Mouse (Mus musculus): ENCODE measurements around the gene Mpp3. TPM values are rescaled to one million over a fixed set of nuclear protein-coding genes. Genes with fewer than 3 reads are reported as not detected.

Gene Mpp3
- polyA plus RNA-seq (2015; fragmentation: Nextera tagmentation; extraction: Ambion mirVana): 10.0 and 10.2 TPM in 2 replicates

DNA sequence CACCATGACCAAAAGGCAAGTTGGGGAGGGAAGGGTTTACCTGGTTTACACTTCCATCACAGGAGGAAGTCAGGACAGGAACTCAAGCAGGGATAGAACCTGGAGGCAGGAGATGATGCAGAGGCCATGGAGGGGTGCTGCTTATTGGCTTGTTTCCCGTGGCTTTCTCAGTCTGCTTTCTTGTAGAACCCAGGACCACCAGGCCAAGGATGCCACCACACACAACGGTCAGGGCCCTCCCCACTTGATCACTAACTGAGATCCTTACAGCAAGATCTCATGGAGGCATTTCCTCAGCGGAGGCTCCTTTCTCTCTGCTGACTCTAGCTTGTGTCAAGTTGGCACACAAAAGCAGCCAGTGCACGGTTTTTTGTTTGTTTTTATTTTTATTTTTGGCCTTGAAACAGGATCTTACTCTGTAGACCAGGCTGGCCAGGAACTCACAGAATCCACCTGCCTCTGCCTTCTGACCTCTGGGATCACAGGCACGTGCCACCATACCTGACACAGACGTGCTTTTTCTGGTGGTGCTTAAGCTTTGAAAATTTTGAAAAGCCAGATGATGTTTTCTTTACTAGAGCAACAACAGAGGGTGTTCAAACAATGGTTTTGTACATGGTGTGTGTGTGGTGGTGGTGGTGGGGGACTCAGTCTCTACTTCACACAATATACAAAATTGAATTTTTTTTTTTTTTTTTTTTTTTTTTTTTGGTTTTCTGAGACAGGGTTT is at the start of gene Mpp3:
Gene Mpp3, minus strand, starts transcription at position 375 of the 730 bp plus-strand sequence.
- Histone ChIP-seq H3K9me3 (no peaks in the 10 kb centered on the region), H3K27ac (no peak within 1 kb of the TSS), H3K4me1 (peaks cover 24% of the 10 kb centered on the region), H3K9ac (peak within 1 kb of the TSS; percentile 79; the same call in 1 of the 2 replicates), H3K36me3 (no peaks in the 10 kb centered on the region; the same call in 1 of the 2 replicates), H3K27me3 (0 out of 2 replicates have a peak, but pooled peaks cover 3% of the 10 kb centered on the region), H3K4me3 (peak within 1 kb of the TSS; percentile 69), H3K4me2 (replicated peaks) (peak within 1 kb of the TSS; percentile 82)
- no peak for ATAC-seq (ENCODE audit: low FRiP score, low read depth)
- WGBS: 77% methylated on average over 6 of the region's 6 CpGs

DNA sequence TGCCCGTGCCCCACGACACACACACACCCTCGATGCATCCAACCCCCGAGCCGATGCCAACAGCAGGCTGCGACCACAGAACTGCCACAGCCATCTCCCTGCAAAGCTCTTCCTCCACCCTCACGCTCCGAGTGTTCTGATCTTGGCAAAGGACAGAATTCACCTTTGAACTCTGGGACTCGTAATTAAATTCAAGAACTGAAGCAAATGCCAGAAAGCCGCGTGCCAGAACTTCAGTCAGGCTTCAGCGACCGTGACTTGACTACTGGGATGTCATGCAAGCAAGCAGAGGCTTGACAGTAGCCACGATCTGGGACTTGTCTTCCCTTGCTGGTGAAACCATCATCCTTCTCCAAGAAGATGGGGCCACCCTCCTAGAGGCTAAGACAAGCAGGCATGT is 45.5 kb upstream of the Mpp3 start:
- Histone ChIP-seq H3K4me1 (0 out of 2 replicates have a peak, but pooled peaks cover 6% of the 10 kb centered on the region), H3K9me3 (no peaks in the 10 kb centered on the region), H3K27ac (no peak overlapping the region), H3K27me3 (peaks cover 11% of the 10 kb centered on the region; the same call in 1 of the 2 replicates), H3K4me2 (replicated peaks) (no peak overlapping the region), H3K9ac (no peak overlapping the region), H3K4me3 (no peak overlapping the region), H3K36me3 (peaks cover 32% of the 10 kb centered on the region; the same call in 1 of the 2 replicates)
- WGBS: 81% methylated on average over 14 of the region's 14 CpGs
- no peak for ATAC-seq (ENCODE audit: low FRiP score, low read depth)

DNA sequence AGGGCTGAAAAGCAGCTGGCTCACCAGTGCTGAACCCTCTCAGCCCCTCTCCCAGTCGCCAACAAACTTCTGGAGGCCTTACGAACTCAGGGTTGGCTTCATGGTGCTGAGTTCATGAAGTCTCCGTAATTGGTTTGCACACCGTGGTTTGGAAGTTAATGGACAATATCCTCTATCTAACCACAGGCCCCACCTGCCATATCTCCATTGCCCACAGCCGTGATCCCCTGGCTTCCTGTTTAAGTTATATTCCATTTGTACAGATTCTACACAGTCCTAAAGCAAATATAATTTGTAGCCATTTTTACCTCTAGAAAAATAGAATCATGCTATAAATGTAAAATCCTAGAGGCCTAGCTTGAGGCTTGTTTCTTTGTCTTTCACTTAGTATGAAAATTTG is 44.5 kb upstream of the Mpp3 start:
- Histone ChIP-seq H3K9me3 (no peaks in the 10 kb centered on the region), H3K27me3 (peaks cover 11% of the 10 kb centered on the region; the same call in 1 of the 2 replicates), H3K4me3 (no peak overlapping the region), H3K36me3 (peaks cover 23% of the 10 kb centered on the region; the same call in 1 of the 2 replicates), H3K9ac (no peak overlapping the region), H3K4me2 (replicated peaks) (no peak overlapping the region), H3K27ac (no peak overlapping the region), H3K4me1 (peaks cover 11% of the 10 kb centered on the region; the same call in 1 of the 2 replicates)
- WGBS: 77% methylated on average over 5 of the region's 5 CpGs
- no peak for ATAC-seq (ENCODE audit: low FRiP score, low read depth)

DNA sequence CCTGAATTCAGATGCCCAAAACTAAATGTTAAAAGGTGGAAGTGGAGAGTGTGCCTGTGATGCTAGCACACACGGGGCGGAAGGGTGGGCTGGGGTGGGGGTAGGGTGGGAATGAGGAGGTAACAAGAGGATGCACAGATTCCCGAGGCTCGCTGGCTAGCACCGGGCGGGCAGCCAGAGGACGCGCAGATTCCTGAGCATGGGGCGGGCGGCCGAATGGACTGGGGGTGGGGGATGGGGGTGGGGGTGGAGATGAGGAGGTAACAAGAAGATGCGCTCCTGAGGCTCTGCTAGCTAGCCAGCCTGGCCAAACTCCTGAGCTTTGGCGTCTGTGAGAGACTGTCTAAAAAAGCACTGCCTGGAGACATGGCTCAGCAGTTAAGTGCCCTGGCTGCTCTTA is 42.2 kb upstream of the Mpp3 start:
- peaks cover 15% of the 10 kb centered on the region for H3K4me1 ChIP-seq
- no peak overlapping the region for H3K4me3 ChIP-seq
- H3K27ac ChIP-seq: no peak overlapping the region
- no peaks in the 10 kb centered on the region for H3K9me3 ChIP-seq
- H3K9ac ChIP-seq: no peak overlapping the region
- H3K27me3 ChIP-seq: peaks cover 11% of the 10 kb centered on the region; the same call in 1 of the 2 replicates
- peaks cover 11% of the 10 kb centered on the region; the same call in 1 of the 2 replicates for H3K36me3 ChIP-seq
- H3K4me2 ChIP-seq (replicated peaks): peak overlapping the region; percentile 38
- 4% methylated on average over 13 of the region's 13 CpGs for WGBS
- ATAC-seq (ENCODE audit: low FRiP score, low read depth): peak; percentile 66

DNA sequence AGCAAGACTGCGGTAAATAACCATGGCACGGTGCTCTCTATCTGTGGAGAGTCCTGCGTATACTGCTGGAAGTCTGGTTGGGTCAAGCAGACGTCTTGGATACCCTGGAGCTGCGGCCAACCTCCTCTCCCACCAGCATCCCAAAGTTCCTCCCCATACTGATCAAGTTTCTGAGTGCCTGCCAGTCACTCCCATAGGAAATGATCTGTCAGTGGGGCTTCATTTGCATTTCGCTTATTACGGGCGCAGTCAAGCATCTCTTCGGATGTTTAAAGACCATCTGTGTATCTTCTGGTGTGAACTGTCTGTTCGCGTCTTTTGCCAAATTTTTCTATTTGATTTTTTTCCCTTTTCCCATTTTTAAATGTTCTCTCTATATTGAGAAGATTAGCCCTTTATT is 41.4 kb upstream of the Mpp3 start:
- Histone ChIP-seq H3K4me3 (no peak overlapping the region), H3K36me3 (0 out of 2 replicates have a peak, but pooled peaks cover 3% of the 10 kb centered on the region), H3K27ac (no peak overlapping the region), H3K9me3 (no peaks in the 10 kb centered on the region), H3K4me2 (replicated peaks) (no peak overlapping the region), H3K27me3 (peaks cover 11% of the 10 kb centered on the region; the same call in 1 of the 2 replicates), H3K9ac (no peak overlapping the region), H3K4me1 (peaks cover 15% of the 10 kb centered on the region)
- 54% methylated on average over 11 of the region's 11 CpGs for WGBS
- no peak for ATAC-seq (ENCODE audit: low FRiP score, low read depth)

DNA sequence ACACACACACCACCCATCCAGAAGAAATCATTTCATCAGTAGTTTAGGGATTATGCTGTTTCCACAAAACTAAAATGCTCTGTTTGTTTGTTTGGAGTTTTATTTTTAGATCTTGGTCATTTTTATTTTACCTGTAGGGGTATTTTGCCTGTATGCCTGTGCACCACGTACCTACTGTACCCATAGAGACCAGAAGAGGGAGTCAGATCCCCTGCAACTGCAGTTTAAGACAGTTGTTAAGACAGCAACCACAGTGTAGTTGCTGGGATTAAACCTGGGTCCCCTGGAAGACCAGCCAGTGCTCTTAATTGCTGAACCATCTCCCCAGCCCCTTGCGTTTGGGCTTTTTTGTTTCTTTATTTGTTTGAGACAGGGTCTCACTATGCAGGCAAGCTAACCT is 40.7 kb upstream of the Mpp3 start:
- no peak overlapping the region for H3K9ac ChIP-seq
- H3K27me3 ChIP-seq: peaks cover 11% of the 10 kb centered on the region; the same call in 1 of the 2 replicates
- H3K36me3 ChIP-seq: peaks cover 3% of the 10 kb centered on the region
- no peak for ATAC-seq (ENCODE audit: low FRiP score, low read depth)
- no peak overlapping the region for H3K4me2 ChIP-seq (replicated peaks)
- no peaks in the 10 kb centered on the region for H3K9me3 ChIP-seq
- no peak overlapping the region for H3K4me3 ChIP-seq
- H3K27ac ChIP-seq: no peak overlapping the region
- H3K4me1 ChIP-seq: peaks cover 15% of the 10 kb centered on the region
- 36% methylated on average over 2 of the region's 2 CpGs for WGBS

DNA sequence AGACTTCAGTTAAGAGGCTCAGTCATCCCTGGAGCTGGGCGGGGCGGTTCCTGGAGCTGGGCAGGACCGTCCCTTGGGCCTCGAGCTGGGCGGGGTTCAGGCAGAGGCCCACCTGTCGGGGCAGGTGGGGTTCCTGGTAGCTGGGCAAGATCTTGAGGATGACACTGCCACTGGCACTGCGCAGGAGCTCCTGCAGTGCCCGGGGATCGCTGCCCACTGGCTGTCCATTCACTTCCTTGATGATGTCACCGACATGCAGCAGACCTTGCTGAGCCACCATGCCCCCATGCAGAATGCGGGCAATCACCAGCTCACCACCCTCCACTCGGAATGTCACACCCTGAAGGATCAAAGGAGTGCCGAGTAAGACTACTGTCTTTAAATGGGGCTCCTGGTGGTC is 34.8 kb upstream of the Mpp3 start:
- Histone ChIP-seq H3K36me3 (peaks cover 35% of the 10 kb centered on the region), H3K4me2 (replicated peaks) (no peak overlapping the region), H3K27ac (no peak overlapping the region), H3K9ac (no peak overlapping the region), H3K4me3 (no peak overlapping the region), H3K27me3 (peaks cover 17% of the 10 kb centered on the region), H3K4me1 (peaks cover 9% of the 10 kb centered on the region), H3K9me3 (no peaks in the 10 kb centered on the region)
- no peak for ATAC-seq (ENCODE audit: low FRiP score, low read depth)
- WGBS: 58% methylated on average over 13 of the region's 13 CpGs

DNA sequence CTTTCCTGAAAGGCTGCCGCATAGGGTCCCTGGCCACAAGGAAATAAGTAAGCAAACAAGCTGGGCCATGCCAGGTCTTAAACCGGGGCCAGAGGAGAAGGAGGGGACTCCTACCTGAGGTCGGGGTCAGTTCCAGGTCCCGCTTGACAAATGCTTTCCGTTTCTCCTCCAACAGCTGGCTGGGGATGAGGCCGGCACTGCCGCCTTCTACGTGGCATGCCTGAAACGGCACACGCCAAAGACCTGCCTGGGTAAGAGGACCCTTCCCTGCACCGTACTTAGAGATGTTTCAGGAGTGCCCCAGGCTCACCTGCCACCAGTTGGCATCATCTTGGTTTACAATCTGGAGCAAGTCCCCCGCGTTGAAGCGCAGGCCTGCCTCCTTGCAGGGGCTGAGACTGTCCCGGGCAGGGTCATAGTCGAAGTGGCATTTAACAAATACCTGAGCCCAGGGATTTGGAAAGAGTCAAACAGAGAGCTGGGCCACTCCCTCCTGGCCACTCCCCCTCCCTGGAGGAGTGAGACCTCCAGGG is 33.7 kb upstream of the Mpp3 start:
- no peak overlapping the region for H3K4me3 ChIP-seq

DNA sequence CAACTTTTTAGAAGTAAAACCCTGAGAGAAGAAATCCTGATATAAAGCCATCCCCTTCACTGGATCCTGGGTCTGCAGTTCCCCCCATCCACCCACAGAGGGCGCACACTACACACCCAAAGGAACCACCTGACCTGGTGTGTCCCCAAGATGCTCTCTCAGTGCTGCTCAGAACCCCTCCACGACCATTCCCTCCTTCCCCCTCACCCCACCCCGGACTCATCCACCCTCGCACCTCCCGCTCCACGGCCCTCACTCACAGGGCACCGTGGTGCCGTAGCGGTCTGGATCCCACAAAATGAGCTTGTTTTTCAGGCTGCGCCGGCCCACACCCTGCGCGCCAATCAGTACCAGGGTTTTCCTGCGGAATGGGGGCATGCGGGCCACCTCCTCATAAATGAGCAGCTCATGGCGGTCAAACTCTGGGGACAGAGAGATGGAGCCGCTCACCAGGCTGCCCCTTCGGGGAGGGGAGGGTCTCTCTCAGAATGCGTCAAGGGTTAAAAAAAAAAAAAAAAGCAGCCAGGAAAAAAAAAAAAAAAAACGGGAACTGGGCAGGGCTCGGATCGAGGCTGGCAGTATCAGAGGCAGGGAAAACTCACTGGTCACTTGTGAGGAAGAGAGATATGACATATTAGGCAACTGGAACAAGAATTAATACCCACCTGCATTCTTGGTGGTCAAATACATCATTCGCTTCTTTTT is 33.1 kb upstream of the Mpp3 start:
- Histone ChIP-seq H3K36me3 (peaks cover 39% of the 10 kb centered on the region), H3K27ac (no peak overlapping the region), H3K9ac (peak overlapping the region; percentile 62), H3K4me2 (replicated peaks) (peak overlapping the region; percentile 84), H3K4me1 (peaks cover 4% of the 10 kb centered on the region; the same call in 1 of the 2 replicates), H3K27me3 (peaks cover 17% of the 10 kb centered on the region), H3K9me3 (no peaks in the 10 kb centered on the region), H3K4me3 (peak overlapping the region; percentile 42)
- ATAC-seq (ENCODE audit: low FRiP score, low read depth): peak; percentile 46; the same call in 1 of the 2 replicates
- 3% methylated on average over 23 of the region's 23 CpGs for WGBS

More for the DNA sequence above, 33.7 kb upstream of the Mpp3 start:
- Histone ChIP-seq H3K36me3 (peaks cover 39% of the 10 kb centered on the region), H3K9me3 (no peaks in the 10 kb centered on the region), H3K4me2 (replicated peaks) (no peak overlapping the region), H3K9ac (no peak overlapping the region), H3K27ac (no peak overlapping the region), H3K4me1 (peaks cover 4% of the 10 kb centered on the region; the same call in 1 of the 2 replicates), H3K27me3 (peaks cover 17% of the 10 kb centered on the region)
- 24% methylated on average over 16 of the region's 16 CpGs for WGBS
- ATAC-seq (ENCODE audit: low FRiP score, low read depth): no peak

DNA sequence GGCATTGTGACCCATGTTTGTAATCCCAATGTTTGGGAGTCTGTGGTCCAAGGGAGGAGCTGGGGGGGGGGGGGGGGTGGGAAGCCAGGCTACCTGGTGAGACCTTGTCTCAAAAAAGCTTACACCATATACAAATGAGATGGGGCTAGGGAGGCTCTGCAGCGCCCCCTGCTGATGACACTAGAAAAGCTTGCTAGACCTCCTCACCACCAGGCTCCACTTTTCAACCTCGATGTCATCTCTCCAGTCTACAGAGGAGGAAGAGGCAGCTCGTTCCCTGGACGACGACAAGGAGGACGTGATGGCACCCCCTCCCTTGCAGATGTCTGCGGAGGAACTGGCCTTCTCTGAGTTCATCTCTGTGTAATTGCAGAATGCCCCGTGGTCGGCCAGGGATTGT is 25.6 kb upstream of the Mpp3 start:
- H3K27ac ChIP-seq: no peak overlapping the region
- peaks cover 12% of the 10 kb centered on the region for H3K36me3 ChIP-seq
- H3K9ac ChIP-seq: no peak overlapping the region
- no peaks in the 10 kb centered on the region for H3K9me3 ChIP-seq
- 24% methylated on average over 9 of the region's 9 CpGs for WGBS
- no peak overlapping the region for H3K4me2 ChIP-seq (replicated peaks)
- no peak for ATAC-seq (ENCODE audit: low FRiP score, low read depth)
- no peaks in the 10 kb centered on the region for H3K27me3 ChIP-seq
- no peak overlapping the region for H3K4me3 ChIP-seq
- H3K4me1 ChIP-seq: no peaks in the 10 kb centered on the region

DNA sequence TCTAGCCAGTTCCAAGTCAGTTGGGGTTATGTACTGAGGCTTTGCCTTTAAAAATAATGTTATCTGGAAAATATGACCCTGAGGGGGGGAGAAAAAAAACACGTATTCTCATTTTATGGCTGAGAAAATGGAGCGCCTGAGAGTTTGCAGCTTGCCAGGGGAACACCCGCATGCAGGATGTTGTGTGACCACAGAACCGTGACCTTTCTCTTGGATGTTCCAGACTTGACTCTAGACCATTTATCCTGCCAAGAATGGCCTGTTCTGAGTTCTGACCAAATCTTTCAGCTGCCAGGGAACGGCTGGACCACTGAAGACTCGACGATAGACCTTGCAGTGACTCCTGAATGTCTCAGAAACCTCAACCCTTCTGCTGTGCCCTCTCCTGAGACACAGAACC is 24.9 kb upstream of the Mpp3 start:
- Histone ChIP-seq H3K9ac (no peak overlapping the region), H3K4me3 (no peak overlapping the region), H3K4me1 (no peaks in the 10 kb centered on the region), H3K36me3 (peaks cover 6% of the 10 kb centered on the region), H3K27ac (no peak overlapping the region), H3K27me3 (no peaks in the 10 kb centered on the region), H3K4me2 (replicated peaks) (no peak overlapping the region), H3K9me3 (no peaks in the 10 kb centered on the region)
- 75% methylated on average over 7 of the region's 7 CpGs for WGBS
- no peak for ATAC-seq (ENCODE audit: low FRiP score, low read depth)

DNA sequence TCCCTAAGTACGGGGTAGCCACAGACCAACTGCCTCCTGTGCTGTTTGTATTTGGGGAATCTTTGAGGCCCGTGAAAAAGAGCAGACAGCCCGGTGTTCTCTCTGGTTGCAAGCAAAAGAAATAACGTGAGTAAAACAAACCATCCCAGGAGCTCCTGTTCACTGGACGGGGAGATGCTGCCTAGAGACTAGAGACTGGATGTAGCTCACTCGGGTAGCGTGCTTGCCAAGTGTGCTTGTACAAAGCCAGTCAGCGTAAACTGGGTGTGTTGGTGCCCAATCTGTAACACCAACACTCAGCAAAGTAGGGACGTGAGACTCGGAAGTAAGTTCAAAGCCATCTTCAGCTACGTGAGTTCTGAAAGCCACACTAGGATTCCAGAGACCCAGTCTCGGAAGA is 24.4 kb upstream of the Mpp3 start:
- H3K9ac ChIP-seq: no peak overlapping the region
- peaks cover under 1% of the 10 kb centered on the region; the same call in 1 of the 2 replicates for H3K36me3 ChIP-seq
- H3K4me2 ChIP-seq (replicated peaks): no peak overlapping the region
- H3K27me3 ChIP-seq: no peaks in the 10 kb centered on the region
- no peaks in the 10 kb centered on the region for H3K9me3 ChIP-seq
- no peaks in the 10 kb centered on the region for H3K4me1 ChIP-seq
- H3K4me3 ChIP-seq: no peak overlapping the region
- ATAC-seq (ENCODE audit: low FRiP score, low read depth): no peak
- WGBS: 80% methylated on average over 12 of the region's 12 CpGs
- H3K27ac ChIP-seq: no peak overlapping the region
